Mouse (Mus musculus) MEL (cell line): ENCODE measurements at regions not wholly inside any gene's neighbourhood (a gene's known extent, or its start where the extent isn't known, plus 50 kb on each side); places are given as distances from the start of the nearest gene placed in this dataset.

Source experiments
- CTCF ChIP-seq, 3 experiments: IDR thresholded peaks in 2 of 3; conservative IDR thresholded peaks in 1 of 3; 2 replicates each; pipeline ENCODE4 v1.5.1; 2011 to 2012; ENCODE audit warnings: low read length in 3 of 3, low read depth in 2 of 3, mild to moderate bottlenecking in 2 of 3, improper control_type of control experiment in 1 of 3, inconsistent platforms in 1 of 3, mixed read lengths in 1 of 3, moderate library complexity in 1 of 3; ENCODE audit not compliant: control insufficient read depth in 1 of 3, insufficient read depth in 1 of 3, poor library complexity in 1 of 3, severe bottlenecking in 1 of 3
- EP300 ChIP-seq, 2 experiments: IDR thresholded peaks; 2 replicates each; pipeline ENCODE4 v1.6.1; 2011; ENCODE audit warnings: improper control_type of control experiment in 2 of 2, low read length in 2 of 2, low read depth in 1 of 2, mild to moderate bottlenecking in 1 of 2
- GABPA ChIP-seq: IDR thresholded peaks from 2 replicates; pipeline ENCODE4 v1.6.1; 2012; ENCODE audit warnings: low read depth, mild to moderate bottlenecking, inconsistent platforms, low read length, improper control_type of control experiment, moderate library complexity
- JUND ChIP-seq: IDR thresholded peaks from 2 replicates; pipeline ENCODE4 v1.6.1; 2011; ENCODE audit warnings: low read depth, mild to moderate bottlenecking, improper control_type of control experiment, low read length
- MAFK ChIP-seq: IDR thresholded peaks from 2 replicates; pipeline ENCODE4 v1.6.1; 2011; ENCODE audit warnings: low read depth, mild to moderate bottlenecking, low read length, improper control_type of control experiment, borderline replicate concordance
- MAX ChIP-seq: IDR thresholded peaks from 2 replicates; pipeline ENCODE4 v1.6.1; 2011; ENCODE audit warnings: low read length, improper control_type of control experiment
- MAZ ChIP-seq: IDR thresholded peaks from 2 replicates; pipeline ENCODE4 v1.6.1; 2012; ENCODE audit warnings: low read depth, mild to moderate bottlenecking, inconsistent platforms, low read length, improper control_type of control experiment
- MXI1 ChIP-seq: IDR thresholded peaks from 2 replicates; pipeline ENCODE4 v1.6.1; 2011; ENCODE audit warnings: mild to moderate bottlenecking, low read depth, low read length, improper control_type of control experiment
- NRF1 ChIP-seq: IDR thresholded peaks from 2 replicates; pipeline ENCODE4 v1.6.1; 2014; ENCODE audit warnings: low read depth, mild to moderate bottlenecking, inconsistent platforms, low read length, improper control_type of control experiment, moderate library complexity; ENCODE audit not compliant: poor library complexity, insufficient read depth, severe bottlenecking
- POLR2A ChIP-seq, 2 experiments: IDR thresholded peaks; 2 replicates each; pipeline ENCODE4 v1.6.1; 2011 to 2012; ENCODE audit warnings: low read length in 2 of 2, mild to moderate bottlenecking in 2 of 2, control low read depth in 1 of 2, improper control_type of control experiment in 1 of 2, low read depth in 1 of 2, moderate library complexity in 1 of 2; ENCODE audit not compliant: control insufficient read depth in 1 of 2, insufficient read depth in 1 of 2, poor library complexity in 1 of 2
- RCOR1 ChIP-seq: IDR thresholded peaks from 2 replicates; pipeline ENCODE4 v1.6.1; 2012; ENCODE audit warnings: low read depth, mild to moderate bottlenecking, inconsistent platforms, low read length, improper control_type of control experiment
- USF1 ChIP-seq: IDR thresholded peaks from 2 replicates; pipeline ENCODE4 v1.6.1; 2014; ENCODE audit warnings: low read depth, mild to moderate bottlenecking, inconsistent platforms, low read length, improper control_type of control experiment, moderate library complexity
- ZC3H11A ChIP-seq: IDR thresholded peaks from 2 replicates; pipeline ENCODE4 v1.6.1; 2012; ENCODE audit warnings: low read depth, mild to moderate bottlenecking, inconsistent platforms, low read length, improper control_type of control experiment
- ZNF384 ChIP-seq: IDR thresholded peaks from 2 replicates; pipeline ENCODE4 v1.6.1; 2012; ENCODE audit warnings: low read depth, mild to moderate bottlenecking, inconsistent platforms, low read length, improper control_type of control experiment

- no peak for TF ChIP-seq MAZ
- TF ChIP-seq CTCF (IDR thresholded peaks at IDR 0.05 in 2 of 3, conservative IDR thresholded peaks at IDR 0.05 in 1 of 3; ENCODE audit: control insufficient read depth in 1 of 3, insufficient read depth in 1 of 3, low read depth in 2 of 3, low read length in 3 of 3, poor library complexity in 1 of 3, severe bottlenecking in 1 of 3): no peak
- no peak for TF ChIP-seq ZNF384
- TF ChIP-seq POLR2A (IDR thresholded peaks at IDR 0.05; ENCODE audit: control insufficient read depth in 1 of 2, insufficient read depth in 1 of 2, low read depth in 1 of 2, low read length in 2 of 2, poor library complexity in 1 of 2): no peak
- no peak for TF ChIP-seq JUND
- no peak for TF ChIP-seq NRF1
- TF ChIP-seq EP300 (IDR thresholded peaks at IDR 0.05; ENCODE audit: low read depth in 1 of 2, low read length in 2 of 2): no peak
- TF ChIP-seq GABPA: no peak
- no peak for TF ChIP-seq MXI1
- TF ChIP-seq ZC3H11A: no peak
- TF ChIP-seq RCOR1: no peak
- no peak for TF ChIP-seq USF1
- TF ChIP-seq MAX: no peak
- no peak for TF ChIP-seq MAFK
These were observed 94.1 kb upstream of the Adcy1 start for GRCm38 (mm10) chr11:6969196-6969595.
